Mouse (Mus musculus) testis, adult 2 months (tissue): ENCODE measurements around the gene Pbld2.

Source experiments
- CTCF ChIP-seq: fragments of 200-500 bp; IDR thresholded peaks from 2 replicates; pipeline ENCODE4 v1.5.1; 2012; ENCODE audit warnings: low read depth, mild to moderate bottlenecking, inconsistent platforms, low read length, moderate library complexity; ENCODE audit not compliant: control insufficient read depth, insufficient read depth, insufficient replicate concordance
- POLR2A ChIP-seq: fragments of 200-500 bp; IDR thresholded peaks from 2 replicates; pipeline ENCODE4 v1.6.1; 2012; ENCODE audit warnings: low read depth, mild to moderate bottlenecking, inconsistent platforms, low read length, moderate library complexity; ENCODE audit not compliant: control insufficient read depth

GRCm38 (mm10) chr10:63027376-63028161 is 3.5 kb downstream of the Pbld2 start:
- no peak for TF ChIP-seq CTCF
- no peak for TF ChIP-seq POLR2A
